Mouse (Mus musculus) gastrocnemius, postnatal 36 days (tissue): ENCODE measurements around the gene Zfp746. TPM values are rescaled to one million over a fixed set of nuclear protein-coding genes. Genes with fewer than 3 reads are reported as not detected.
"Not testable (repeated sequence)": the region's sequence is repeated elsewhere in the genome, so short reads cannot be mapped to it uniquely, and the experiment has no call there.

ENCODE experiments used
- DNase-seq, 2 experiments: peaks; one replicate each; pipeline ENCODE4 v3.0.0; 2022
- intact Hi-C: fragments of 180-260 bp; cut with DNase I; formaldehyde crosslinking; loops from one replicate; pipeline ENCODE4 v1.15.1; 2025
- long read RNA-seq, 2 experiments: library from polyadenylated mRNA; stranded (forward); transcript quantifications; one replicate each; pipeline ENCODE4 v2.0.0; 2021
- total RNA-seq, 2 experiments: library from RNA; stranded (reverse); gene quantifications; 2 replicates each; pipeline ENCODE4 v1.2.3; 2021

Zfp746 gene
- total RNA-seq = 10 to 100 TPM in 1 of 2 experiments, 1 to 10 TPM in 1; 7.1 to 10.4 TPM
- long read RNA-seq, experiment 1, partial matches to known transcripts = 0 of 36 reads
- long read RNA-seq, experiment 1, other reads (novel, unspliced or antisense) = 35 of 36 reads
- long read RNA-seq, experiment 2, partial matches to known transcripts = 0 of 39 reads
- long read RNA-seq, experiment 2, other reads (novel, unspliced or antisense) = 35 of 39 reads

- intact Hi-C loops = no loop called here
Observed at GRCm38 (mm10) chr6:48086471-48086878, at the start of gene Zfp746. Zfp746 (minus strand) TSS chr6:48086593.

GRCm38 (mm10) chr6:48121092-48121491 lies 34.7 kb upstream of the Zfp746 start:
- intact Hi-C loops, DNase-seq: not testable (repeated sequence)

More at GRCm38 (mm10) chr6:48086471-48086878, at the start of gene Zfp746:
- DNase-seq = peak; percentile 88 to 90

GRCm38 (mm10) chr6:48116036-48116435 lies 29.6 kb upstream of the Zfp746 start:
- DNase-seq = no peak
- intact Hi-C loops = no loop called here

- intact Hi-C loops = no loop called here
- DNase-seq = no peak
Observed at GRCm38 (mm10) chr6:48086957-48087715, 743 bp upstream of the Zfp746 start.

- intact Hi-C loops = no loop called here
- DNase-seq = peak; percentile 49 to 59
Observed at GRCm38 (mm10) chr6:48085521-48086404, 630 bp downstream of the Zfp746 start.

GRCm38 (mm10) chr6:48083733-48084191 lies 2.6 kb downstream of the Zfp746 start:
- intact Hi-C loops = loop anchor here (5.0 kb wide), 1 partner anchor 66 kb away; no protein-coding TSS in a partner anchor
- no peak for DNase-seq

- intact Hi-C loops = loop anchor here (5.0 kb wide), 1 partner anchor 65 kb away; no protein-coding TSS in a partner anchor
- no peak for DNase-seq
Observed at GRCm38 (mm10) chr6:48081952-48082351, 4.4 kb downstream of the Zfp746 start.

GRCm38 (mm10) chr6:48081021-48081420 lies 5.4 kb downstream of the Zfp746 start:
- intact Hi-C loops = loop anchor here (5.0 kb wide), 1 partner anchor 64 kb away; no protein-coding TSS in a partner anchor
- DNase-seq = no peak

GRCm38 (mm10) chr6:48073316-48073715 lies 13.1 kb downstream of the Zfp746 start:
- DNase-seq = no peak
- intact Hi-C loops = no loop called here

- intact Hi-C loops = no loop called here
- no peak for DNase-seq
Observed at GRCm38 (mm10) chr6:48067492-48067891, 18.9 kb downstream of the Zfp746 start.

- no peak for DNase-seq
- intact Hi-C loops = no loop called here
Observed at GRCm38 (mm10) chr6:48065587-48066075, 20.8 kb downstream of the Zfp746 start.

GRCm38 (mm10) chr6:48064451-48064850 lies 21.9 kb downstream of the Zfp746 start:
- no peak for DNase-seq
- intact Hi-C loops = no loop called here

GRCm38 (mm10) chr6:48063940-48064339 lies 22.5 kb downstream of the Zfp746 start:
- intact Hi-C loops = no loop called here

GRCm38 (mm10) chr6:48060895-48061294 lies 25.5 kb downstream of the Zfp746 start:
- DNase-seq = no peak
- intact Hi-C loops = no loop called here

More at GRCm38 (mm10) chr6:48063940-48064339, 22.5 kb downstream of the Zfp746 start:
- DNase-seq = no peak

- intact Hi-C loops = no loop called here
- no peak for DNase-seq
Observed at GRCm38 (mm10) chr6:48060421-48060820, 26.0 kb downstream of the Zfp746 start.

- intact Hi-C loops = no loop called here
- no peak for DNase-seq
Observed at GRCm38 (mm10) chr6:48052136-48052535, 34.3 kb downstream of the Zfp746 start.

GRCm38 (mm10) chr6:48051666-48052065 lies 34.7 kb downstream of the Zfp746 start:
- DNase-seq = no peak
- intact Hi-C loops = no loop called here

- DNase-seq = no peak
- intact Hi-C loops = loop anchor here (5.0 kb wide), 1 partner anchor 127 kb away; the partner anchor contains the start of gene Zfp212
Observed at GRCm38 (mm10) chr6:48049273-48050065, 36.9 kb downstream of the Zfp746 start.
